Mouse (Mus musculus): ENCODE data around the gene Slc4a8. TPM values are rescaled to one million over a fixed set of nuclear protein-coding genes. Genes with fewer than 3 reads are reported as not detected.

Slc4a8 gene
- total RNA-seq, 1 experiment, result 25.6 TPM

- no peak overlapping the region for H3K27ac ChIP-seq (ENCODE audit: insufficient read depth, low read depth, low read length, poor library complexity, severe bottlenecking)
- in situ Hi-C loops (cut with MboI; ENCODE audit: low sequenced_read_pairs in 2 of 2, unreplicated experiment in 2 of 2), result no loop called here
- H3K36me3 ChIP-seq (ENCODE audit: control insufficient read depth, insufficient read depth, low read length, poor library complexity, severe bottlenecking), result no peaks in the 10 kb centered on the region
- H3K9me3 ChIP-seq (ENCODE audit: control insufficient read depth, insufficient read depth, low read depth, low read length), result no peaks in the 10 kb centered on the region
- no peak overlapping the region for H3K4me3 ChIP-seq (ENCODE audit: insufficient read depth in 1 of 2, low read depth in 1 of 2, low read length in 2 of 2, poor library complexity in 1 of 2, severe bottlenecking in 1 of 2)
- no peak overlapping the region for H3K9ac ChIP-seq (ENCODE audit: insufficient read depth, low read depth, low read length, poor library complexity, severe bottlenecking)
- no peak for DNase-seq (ENCODE audit: low read depth, low spot score)
- peaks cover 4 to 31% of the 10 kb centered on the region in 2 experiments; a peak in 3 of 4 replicates for H3K4me1 ChIP-seq (ENCODE audit: control insufficient read depth in 2 of 2, insufficient read depth in 2 of 2, low read length in 2 of 2, poor library complexity in 1 of 2)
- TF ChIP-seq ZC3H11A (IDR thresholded peaks at IDR 0.05; ENCODE audit: borderline replicate concordance, low read depth, low read length), result no peak
- TF ChIP-seq HCFC1 (IDR thresholded peaks at IDR 0.05; ENCODE audit: borderline replicate concordance, insufficient read depth, low read length), result no peak
- TF ChIP-seq CHD2 (IDR thresholded peaks at IDR 0.05; ENCODE audit: low read depth, low read length), result no peak
- no peak for TF ChIP-seq ZNF384 (IDR thresholded peaks at IDR 0.05; ENCODE audit: low read depth, low read length)
- TF ChIP-seq MAFK (IDR thresholded peaks at IDR 0.05; ENCODE audit: insufficient read depth, low read depth, low read length), result no peak
Measured at GRCm38 (mm10) chr15:100777020-100778016, 15.8 kb downstream of the Slc4a8 start.

GRCm38 (mm10) chr15:100779896-100780295 is 18.3 kb downstream of the Slc4a8 start:
- Histone ChIP-seq H3K9ac (ENCODE audit: insufficient read depth, low read depth, low read length, poor library complexity, severe bottlenecking) (peak overlapping the region; percentile 53; the same call in 1 of the 2 replicates), H3K9me3 (ENCODE audit: control insufficient read depth, insufficient read depth, low read depth, low read length) (no peaks in the 10 kb centered on the region), H3K36me3 (ENCODE audit: control insufficient read depth, insufficient read depth, low read length, poor library complexity, severe bottlenecking) (no peaks in the 10 kb centered on the region), H3K27ac (ENCODE audit: insufficient read depth, low read depth, low read length, poor library complexity, severe bottlenecking) (no peak overlapping the region), H3K4me1 (ENCODE audit: control insufficient read depth in 2 of 2, insufficient read depth in 2 of 2, low read length in 2 of 2, poor library complexity in 1 of 2) (peaks cover 4 to 29% of the 10 kb centered on the region in 2 experiments; a peak in 3 of 4 replicates), H3K4me3 (ENCODE audit: insufficient read depth in 1 of 2, low read depth in 1 of 2, low read length in 2 of 2, poor library complexity in 1 of 2, severe bottlenecking in 1 of 2) (no peak overlapping the region)
- no peak for DNase-seq (ENCODE audit: low read depth, low spot score)
- in situ Hi-C loops (cut with MboI; ENCODE audit: low sequenced_read_pairs in 2 of 2, unreplicated experiment in 2 of 2), result no loop called here
- no peak for TF ChIP-seq CHD2 (IDR thresholded peaks at IDR 0.05; ENCODE audit: low read depth, low read length)
- no peak for TF ChIP-seq ZNF384 (IDR thresholded peaks at IDR 0.05; ENCODE audit: low read depth, low read length)
- no peak for TF ChIP-seq HCFC1 (IDR thresholded peaks at IDR 0.05; ENCODE audit: borderline replicate concordance, insufficient read depth, low read length)
- TF ChIP-seq ZC3H11A (IDR thresholded peaks at IDR 0.05; ENCODE audit: borderline replicate concordance, low read depth, low read length), result no peak
- no peak for TF ChIP-seq MAFK (IDR thresholded peaks at IDR 0.05; ENCODE audit: insufficient read depth, low read depth, low read length)

- in situ Hi-C loops (cut with MboI; ENCODE audit: low sequenced_read_pairs in 2 of 2, unreplicated experiment in 2 of 2), result no loop called here
- no peak for DNase-seq (ENCODE audit: low read depth, low spot score)
- no peak for TF ChIP-seq ZC3H11A (IDR thresholded peaks at IDR 0.05; ENCODE audit: borderline replicate concordance, low read depth, low read length)
- TF ChIP-seq CHD2 (IDR thresholded peaks at IDR 0.05; ENCODE audit: low read depth, low read length), result no peak
- TF ChIP-seq MAFK (IDR thresholded peaks at IDR 0.05; ENCODE audit: insufficient read depth, low read depth, low read length), result no peak
- no peak for TF ChIP-seq HCFC1 (IDR thresholded peaks at IDR 0.05; ENCODE audit: borderline replicate concordance, insufficient read depth, low read length)
- no peak for TF ChIP-seq ZNF384 (IDR thresholded peaks at IDR 0.05; ENCODE audit: low read depth, low read length)
- Histone ChIP-seq H3K27ac (ENCODE audit: insufficient read depth, low read depth, low read length, poor library complexity, severe bottlenecking) (no peak overlapping the region), H3K9ac (ENCODE audit: insufficient read depth, low read depth, low read length, poor library complexity, severe bottlenecking) (no peak overlapping the region), H3K4me1 (ENCODE audit: control insufficient read depth in 2 of 2, insufficient read depth in 2 of 2, low read length in 2 of 2, poor library complexity in 1 of 2) (peaks cover 4 to 17% of the 10 kb centered on the region in 2 experiments; a peak in 3 of 4 replicates), H3K4me3 (ENCODE audit: insufficient read depth in 1 of 2, low read depth in 1 of 2, low read length in 2 of 2, poor library complexity in 1 of 2, severe bottlenecking in 1 of 2) (no peak overlapping the region), H3K9me3 (ENCODE audit: control insufficient read depth, insufficient read depth, low read depth, low read length) (no peaks in the 10 kb centered on the region), H3K36me3 (ENCODE audit: control insufficient read depth, insufficient read depth, low read length, poor library complexity, severe bottlenecking) (no peaks in the 10 kb centered on the region)
Measured at GRCm38 (mm10) chr15:100783244-100783987, 21.9 kb downstream of the Slc4a8 start.

- Histone ChIP-seq H3K4me1 (ENCODE audit: control insufficient read depth in 2 of 2, insufficient read depth in 2 of 2, low read length in 2 of 2, poor library complexity in 1 of 2) (peaks cover 7 to 18% of the 10 kb centered on the region in 2 experiments; a peak in 2 of 4 replicates), H3K4me3 (ENCODE audit: insufficient read depth in 1 of 2, low read depth in 1 of 2, low read length in 2 of 2, poor library complexity in 1 of 2, severe bottlenecking in 1 of 2) (no peak overlapping the region), H3K9ac (ENCODE audit: insufficient read depth, low read depth, low read length, poor library complexity, severe bottlenecking) (peak overlapping the region; percentile 4; the same call in 1 of the 2 replicates), H3K9me3 (ENCODE audit: control insufficient read depth, insufficient read depth, low read depth, low read length) (no peaks in the 10 kb centered on the region), H3K36me3 (ENCODE audit: control insufficient read depth, insufficient read depth, low read length, poor library complexity, severe bottlenecking) (no peaks in the 10 kb centered on the region; the same call in 1 of the 2 replicates), H3K27ac (ENCODE audit: insufficient read depth, low read depth, low read length, poor library complexity, severe bottlenecking) (no peak overlapping the region)
- in situ Hi-C loops (cut with MboI; ENCODE audit: low sequenced_read_pairs in 2 of 2, unreplicated experiment in 2 of 2), result no loop called here
- TF ChIP-seq MAFK (IDR thresholded peaks at IDR 0.05; ENCODE audit: insufficient read depth, low read depth, low read length), result no peak
- TF ChIP-seq HCFC1 (IDR thresholded peaks at IDR 0.05; ENCODE audit: borderline replicate concordance, insufficient read depth, low read length), result no peak
- no peak for TF ChIP-seq CHD2 (IDR thresholded peaks at IDR 0.05; ENCODE audit: low read depth, low read length)
- TF ChIP-seq ZC3H11A (IDR thresholded peaks at IDR 0.05; ENCODE audit: borderline replicate concordance, low read depth, low read length), result no peak
- TF ChIP-seq ZNF384 (IDR thresholded peaks at IDR 0.05; ENCODE audit: low read depth, low read length), result no peak
- DNase-seq (ENCODE audit: low read depth, low spot score), result no peak
Measured at GRCm38 (mm10) chr15:100790219-100790618, 28.7 kb downstream of the Slc4a8 start.

Measured in ES-E14 (cell line).